Mouse (Mus musculus): ENCODE measurements around the gene Uba2. TPM values are rescaled to one million over a fixed set of nuclear protein-coding genes. Genes with fewer than 3 reads are reported as not detected.

The Uba2 gene
- polyA plus RNA-seq, 1 experiment from 2014 or later = 166 TPM

DNA sequence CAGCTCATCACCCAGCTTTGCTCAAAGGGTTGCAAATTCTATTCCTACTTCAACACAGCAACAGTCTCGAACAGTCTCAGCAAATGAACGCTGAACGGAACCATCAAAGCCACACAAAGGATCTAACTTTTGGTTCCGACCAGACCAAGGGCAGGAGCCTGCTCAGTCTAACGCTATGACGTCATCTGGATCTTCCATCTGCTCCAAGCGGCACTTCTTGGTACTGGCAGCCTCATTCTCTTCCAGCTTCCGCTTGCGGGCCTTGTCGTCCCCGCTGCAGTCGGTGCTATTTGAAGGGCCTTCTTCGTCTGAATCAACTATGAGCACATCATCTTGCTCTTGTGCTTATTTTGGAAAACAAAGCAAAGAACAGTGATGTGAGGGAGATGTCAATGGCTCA, 28.3 kb downstream of the Uba2 start:
- peaks cover 50% of the 10 kb centered on the region for H3K36me3 ChIP-seq (ENCODE audit: control insufficient read depth, insufficient read depth, low read length)
- no peak overlapping the region for H3K9ac ChIP-seq (replicated peaks; ENCODE audit: low read depth, low read length)
- no peak for ATAC-seq (ENCODE audit: low read depth)
- H3K4me2 ChIP-seq (ENCODE audit: low read depth, low read length) = no peak overlapping the region
- no peaks in the 10 kb centered on the region for H3K27me3 ChIP-seq (ENCODE audit: control insufficient read depth, insufficient read depth, low read length)
- no peak overlapping the region for H3K27ac ChIP-seq (ENCODE audit: low read depth, low read length)
- H3K9me3 ChIP-seq (ENCODE audit: control insufficient read depth, low read length) = no peaks in the 10 kb centered on the region
- H3K4me1 ChIP-seq (ENCODE audit: control insufficient read depth, insufficient read depth, low read length) = no peaks in the 10 kb centered on the region
- no peak overlapping the region for H3K4me3 ChIP-seq (ENCODE audit: low read depth, low read length)
- WGBS = 99% methylated on average over 13 of the region's 13 CpGs

DNA sequence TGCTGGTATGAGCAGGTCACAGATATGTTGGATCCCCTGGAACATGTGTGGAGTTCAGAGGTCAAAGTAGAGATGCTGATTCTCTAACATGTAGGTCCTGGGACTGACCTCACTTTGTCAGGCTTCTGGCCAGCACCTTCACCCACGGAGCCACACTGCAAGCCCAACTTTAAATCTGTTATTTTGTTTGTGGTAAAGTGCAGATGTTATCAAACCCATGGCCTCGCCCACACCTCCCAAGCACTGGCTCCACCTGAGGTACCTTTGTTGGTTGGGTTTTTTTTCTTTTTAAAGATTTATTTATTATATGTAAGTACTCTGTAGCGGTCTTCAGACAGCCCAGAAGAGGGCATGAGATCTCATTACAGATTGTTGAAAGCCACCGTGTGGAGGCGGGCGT, 29.9 kb downstream of the Uba2 start:
- Histone ChIP-seq H3K4me2 (ENCODE audit: low read depth, low read length) (no peak overlapping the region), H3K27me3 (ENCODE audit: control insufficient read depth, insufficient read depth, low read length) (no peaks in the 10 kb centered on the region), H3K4me1 (ENCODE audit: control insufficient read depth, insufficient read depth, low read length) (no peaks in the 10 kb centered on the region), H3K9ac (replicated peaks; ENCODE audit: low read depth, low read length) (no peak overlapping the region), H3K9me3 (ENCODE audit: control insufficient read depth, low read length) (no peaks in the 10 kb centered on the region), H3K4me3 (ENCODE audit: low read depth, low read length) (no peak overlapping the region), H3K36me3 (ENCODE audit: control insufficient read depth, insufficient read depth, low read length) (peaks cover 35% of the 10 kb centered on the region), H3K27ac (ENCODE audit: low read depth, low read length) (no peak overlapping the region)
- ATAC-seq (ENCODE audit: low read depth) = no peak
- WGBS = 88% methylated on average over 6 of the region's 6 CpGs

DNA sequence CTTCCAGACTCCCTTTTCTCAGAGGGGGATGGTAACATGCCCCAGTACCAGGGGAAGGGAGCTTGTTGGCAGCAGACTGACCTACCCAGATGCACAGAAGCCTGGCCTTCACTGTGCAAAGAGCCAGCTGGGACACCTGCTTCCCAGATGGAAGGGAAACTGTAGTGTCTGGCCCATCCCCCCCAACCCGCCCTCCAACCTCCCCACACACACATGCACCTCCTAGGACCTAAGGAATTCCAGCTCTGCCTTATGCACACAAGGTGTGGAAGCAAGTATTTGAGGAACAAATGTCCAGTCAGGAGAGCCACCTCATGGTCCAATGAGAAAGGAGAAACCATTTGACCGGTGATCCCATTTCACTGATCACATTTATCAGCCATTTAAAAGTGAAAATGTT, 35.1 kb downstream of the Uba2 start:
- Histone ChIP-seq H3K36me3 (ENCODE audit: control insufficient read depth, insufficient read depth, low read length) (no peaks in the 10 kb centered on the region), H3K9ac (replicated peaks; ENCODE audit: low read depth, low read length) (no peak overlapping the region), H3K27me3 (ENCODE audit: control insufficient read depth, insufficient read depth, low read length) (no peaks in the 10 kb centered on the region), H3K9me3 (ENCODE audit: control insufficient read depth, low read length) (no peaks in the 10 kb centered on the region), H3K4me3 (ENCODE audit: low read depth, low read length) (no peak overlapping the region), H3K4me1 (ENCODE audit: control insufficient read depth, insufficient read depth, low read length) (peaks cover 3% of the 10 kb centered on the region; the same call in 1 of the 2 replicates), H3K4me2 (ENCODE audit: low read depth, low read length) (no peak overlapping the region), H3K27ac (ENCODE audit: low read depth, low read length) (no peak overlapping the region)
- ATAC-seq (ENCODE audit: low read depth) = no peak
- WGBS = 84% methylated on average over 2 of the region's 2 CpGs

DNA sequence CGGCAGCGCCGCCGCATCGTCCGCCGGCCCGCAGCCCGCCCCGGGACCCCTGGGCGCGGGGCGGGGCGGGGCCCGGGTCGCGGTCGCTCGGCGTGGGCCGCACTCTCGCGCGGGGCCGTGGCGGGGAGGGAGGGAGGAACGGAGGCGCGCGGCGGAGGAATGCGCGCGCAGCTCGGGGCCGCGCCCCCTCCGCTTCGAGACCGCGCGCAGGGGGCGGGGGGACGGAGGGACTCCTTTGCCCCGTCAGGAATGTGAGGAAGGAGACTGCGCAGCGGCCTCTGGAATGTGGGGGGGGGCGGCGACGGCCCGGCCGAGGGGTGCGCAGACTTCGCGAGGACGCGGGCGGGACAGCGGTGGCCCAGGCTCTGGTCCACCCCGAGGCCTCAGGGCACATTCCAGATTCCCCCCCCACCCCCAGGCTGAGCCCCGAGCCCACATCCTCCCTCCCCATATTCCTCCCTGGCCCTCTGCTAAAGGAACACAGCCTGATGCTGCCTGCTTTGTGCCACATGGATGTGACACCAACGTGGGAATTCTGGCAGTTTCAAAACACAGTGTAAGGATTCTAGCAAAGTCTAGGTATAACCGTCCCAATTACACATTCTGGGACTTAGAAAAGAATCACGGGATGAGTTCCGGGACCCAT, 36.2 kb downstream of the Uba2 start, which contains the start of gene Wtip:
Gene Wtip (minus strand): TSS at position 152 of the 646 bp plus-strand sequence.
- peak within 1 kb of the TSS; percentile 72 for H3K4me3 ChIP-seq (ENCODE audit: low read depth, low read length)
- peak; percentile 85 for ATAC-seq (ENCODE audit: low read depth)
- H3K36me3 ChIP-seq (ENCODE audit: control insufficient read depth, insufficient read depth, low read length) = no peaks in the 10 kb centered on the region
- peak within 1 kb of the TSS; percentile 64; the same call in 1 of the 2 replicates for H3K27ac ChIP-seq (ENCODE audit: low read depth, low read length)
- peak within 1 kb of the TSS; percentile 92 for H3K9ac ChIP-seq (replicated peaks; ENCODE audit: low read depth, low read length)
- peaks cover 3% of the 10 kb centered on the region; the same call in 1 of the 2 replicates for H3K4me1 ChIP-seq (ENCODE audit: control insufficient read depth, insufficient read depth, low read length)
- peak within 1 kb of the TSS; percentile 55 for H3K4me2 ChIP-seq (ENCODE audit: low read depth, low read length)
- H3K27me3 ChIP-seq (ENCODE audit: control insufficient read depth, insufficient read depth, low read length) = no peaks in the 10 kb centered on the region
- 2% methylated on average over 27 of the region's 65 CpGs for WGBS
- no peaks in the 10 kb centered on the region for H3K9me3 ChIP-seq (ENCODE audit: control insufficient read depth, low read length)

DNA sequence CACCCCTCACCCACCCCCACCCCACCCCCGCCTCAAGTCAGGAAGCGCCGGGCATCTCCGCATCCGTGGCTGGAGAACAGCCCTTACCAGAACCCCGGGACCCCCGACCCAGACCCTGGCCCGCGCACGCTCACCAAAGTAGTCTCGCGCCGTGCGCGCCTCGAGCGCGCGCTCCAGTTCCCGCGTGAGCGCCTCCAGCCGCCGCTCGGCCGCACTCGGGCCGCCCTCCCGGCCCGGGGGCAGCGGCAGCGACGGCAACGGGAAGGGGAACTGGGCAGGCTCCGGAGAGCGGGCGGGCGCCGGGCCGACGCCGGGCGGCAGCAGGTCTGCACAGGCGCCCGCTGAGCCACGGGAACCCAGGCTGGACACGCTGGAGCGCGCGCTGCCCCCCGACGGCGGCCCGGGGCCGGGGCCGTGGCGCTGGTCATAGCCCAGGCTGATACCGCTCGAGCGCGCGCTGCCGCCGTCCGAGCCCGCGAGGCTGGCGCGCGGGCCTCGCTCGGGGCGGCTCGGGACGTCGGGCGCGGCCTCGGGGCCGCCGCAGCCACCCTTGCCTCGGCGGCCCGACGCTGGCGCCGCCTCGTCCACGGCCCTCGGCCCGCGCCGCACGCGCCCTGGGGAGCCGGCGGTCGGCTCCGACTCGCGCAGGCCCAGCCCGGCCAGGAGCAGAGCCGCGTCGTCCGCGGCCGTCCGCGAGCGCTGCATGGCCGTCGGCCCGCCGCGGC, 36.9 kb downstream of the Uba2 start:
- peak overlapping the region; percentile 64; the same call in 1 of the 2 replicates for H3K27ac ChIP-seq (ENCODE audit: low read depth, low read length)
- no peaks in the 10 kb centered on the region for H3K9me3 ChIP-seq (ENCODE audit: control insufficient read depth, low read length)
- ATAC-seq (ENCODE audit: low read depth) = peak; percentile 83
- H3K4me3 ChIP-seq (ENCODE audit: low read depth, low read length) = peak overlapping the region; percentile 72
- peak overlapping the region; percentile 92 for H3K9ac ChIP-seq (replicated peaks; ENCODE audit: low read depth, low read length)
- H3K4me1 ChIP-seq (ENCODE audit: control insufficient read depth, insufficient read depth, low read length) = peaks cover 3% of the 10 kb centered on the region; the same call in 1 of the 2 replicates
- H3K4me2 ChIP-seq (ENCODE audit: low read depth, low read length) = peak overlapping the region; percentile 55
- no peaks in the 10 kb centered on the region for H3K27me3 ChIP-seq (ENCODE audit: control insufficient read depth, insufficient read depth, low read length)
- no peaks in the 10 kb centered on the region for H3K36me3 ChIP-seq (ENCODE audit: control insufficient read depth, insufficient read depth, low read length)
- under 1% methylated on average over 58 of the region's 116 CpGs for WGBS

DNA sequence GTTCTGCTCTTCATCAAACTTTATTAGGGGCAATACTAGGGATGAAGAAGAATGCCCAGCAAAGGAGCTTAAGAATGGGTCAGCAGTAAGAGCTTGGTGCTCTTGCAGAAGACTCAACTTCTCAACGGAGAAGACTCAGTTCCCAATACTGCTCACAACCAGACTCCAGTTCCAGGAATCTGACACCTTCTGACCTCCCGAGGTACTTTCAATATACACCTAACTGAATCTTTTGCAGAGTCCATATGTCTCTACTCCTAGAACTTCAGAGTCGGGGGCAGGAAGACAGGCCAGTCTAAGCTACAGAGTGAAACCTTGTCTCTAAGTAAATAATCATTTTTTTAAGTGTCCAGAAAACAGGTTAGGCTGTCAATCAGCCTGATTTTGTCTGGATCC, 37.4 kb downstream of the Uba2 start:
- Histone ChIP-seq H3K27ac (ENCODE audit: low read depth, low read length) (no peak overlapping the region), H3K9ac (replicated peaks; ENCODE audit: low read depth, low read length) (peak overlapping the region; percentile 92), H3K36me3 (ENCODE audit: control insufficient read depth, insufficient read depth, low read length) (no peaks in the 10 kb centered on the region), H3K9me3 (ENCODE audit: control insufficient read depth, low read length) (no peaks in the 10 kb centered on the region), H3K4me1 (ENCODE audit: control insufficient read depth, insufficient read depth, low read length) (peaks cover 3% of the 10 kb centered on the region; the same call in 1 of the 2 replicates), H3K4me3 (ENCODE audit: low read depth, low read length) (peak overlapping the region; percentile 72), H3K27me3 (ENCODE audit: control insufficient read depth, insufficient read depth, low read length) (no peaks in the 10 kb centered on the region), H3K4me2 (ENCODE audit: low read depth, low read length) (peak overlapping the region; percentile 55)
- WGBS = 11% methylated on average over 3 of the region's 3 CpGs
- ATAC-seq (ENCODE audit: low read depth) = peak; percentile 16; the same call in 1 of the 2 replicates

DNA sequence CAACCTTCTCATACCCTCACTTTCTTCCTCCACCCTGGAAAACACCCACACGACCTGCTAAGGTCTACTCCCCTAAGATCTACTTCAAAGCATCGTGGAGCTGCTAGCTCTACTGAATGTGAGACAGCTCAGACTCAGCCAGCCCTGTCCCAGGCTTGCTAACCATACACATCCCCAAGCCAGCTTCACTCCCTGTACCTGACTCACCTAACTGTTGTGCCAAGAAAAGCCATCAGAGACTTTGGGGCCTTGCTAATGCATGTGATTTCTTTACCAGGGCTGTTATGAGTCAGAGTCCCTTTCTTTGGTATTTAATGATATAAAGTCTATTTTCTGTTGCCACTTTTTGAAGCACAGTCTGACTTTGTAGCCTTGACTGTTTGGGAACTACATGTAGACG, 38.3 kb downstream of the Uba2 start:
- H3K36me3 ChIP-seq (ENCODE audit: control insufficient read depth, insufficient read depth, low read length) = no peaks in the 10 kb centered on the region
- ATAC-seq (ENCODE audit: low read depth) = no peak
- WGBS = 79% methylated on average over 3 of the region's 3 CpGs
- H3K4me1 ChIP-seq (ENCODE audit: control insufficient read depth, insufficient read depth, low read length) = peaks cover 3% of the 10 kb centered on the region; the same call in 1 of the 2 replicates
- H3K4me3 ChIP-seq (ENCODE audit: low read depth, low read length) = no peak overlapping the region
- no peaks in the 10 kb centered on the region for H3K27me3 ChIP-seq (ENCODE audit: control insufficient read depth, insufficient read depth, low read length)
- no peak overlapping the region for H3K9ac ChIP-seq (replicated peaks; ENCODE audit: low read depth, low read length)
- H3K4me2 ChIP-seq (ENCODE audit: low read depth, low read length) = peak overlapping the region; percentile 55; the same call in 1 of the 2 replicates
- no peaks in the 10 kb centered on the region for H3K9me3 ChIP-seq (ENCODE audit: control insufficient read depth, low read length)
- H3K27ac ChIP-seq (ENCODE audit: low read depth, low read length) = no peak overlapping the region

DNA sequence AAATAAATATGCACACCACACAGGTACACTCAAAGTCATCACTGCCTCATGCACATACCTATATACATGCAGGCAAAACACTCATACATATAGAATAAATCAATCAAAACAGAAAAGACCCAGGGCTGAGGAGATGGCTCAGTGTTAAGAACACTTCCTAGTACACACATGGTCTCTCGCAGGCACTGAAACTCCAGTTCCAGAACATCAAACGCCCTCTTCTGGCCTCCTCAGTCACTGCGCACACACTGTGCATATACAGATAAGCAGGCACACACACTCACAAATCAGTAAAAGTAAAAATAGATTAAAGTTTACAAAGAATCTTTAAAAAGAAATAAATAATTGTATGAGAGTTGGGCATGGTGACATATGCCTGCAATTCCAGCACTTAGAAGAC, 43.1 kb downstream of the Uba2 start:
- Histone ChIP-seq H3K27ac (ENCODE audit: low read depth, low read length) (no peak overlapping the region), H3K9ac (replicated peaks; ENCODE audit: low read depth, low read length) (no peak overlapping the region), H3K27me3 (ENCODE audit: control insufficient read depth, insufficient read depth, low read length) (no peaks in the 10 kb centered on the region), H3K4me2 (ENCODE audit: low read depth, low read length) (no peak overlapping the region), H3K4me1 (ENCODE audit: control insufficient read depth, insufficient read depth, low read length) (peaks cover 3% of the 10 kb centered on the region; the same call in 1 of the 2 replicates), H3K4me3 (ENCODE audit: low read depth, low read length) (no peak overlapping the region), H3K9me3 (ENCODE audit: control insufficient read depth, low read length) (no peaks in the 10 kb centered on the region), H3K36me3 (ENCODE audit: control insufficient read depth, insufficient read depth, low read length) (no peaks in the 10 kb centered on the region)
- 80% methylated on average over 3 of the region's 3 CpGs for WGBS
- no peak for ATAC-seq (ENCODE audit: low read depth)

DNA sequence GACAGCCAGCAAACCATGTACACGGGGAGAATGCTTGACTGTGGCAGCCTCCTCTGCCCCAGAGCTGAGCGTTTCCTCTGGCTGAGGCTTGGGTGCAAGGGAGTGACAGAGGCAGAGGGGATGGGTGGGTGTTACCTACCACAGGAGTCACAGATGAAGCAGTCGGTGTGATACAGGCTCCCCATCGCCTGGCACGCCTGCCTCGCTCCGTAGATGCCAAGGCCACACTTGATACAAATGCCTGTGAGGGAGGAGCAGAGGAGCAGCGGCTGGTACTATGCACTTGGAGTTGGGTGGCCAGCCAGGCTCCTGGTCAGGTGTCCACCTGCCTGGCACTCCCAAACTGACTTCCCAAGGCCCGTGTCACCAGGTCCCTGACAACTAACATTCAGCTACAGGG, 44.1 kb downstream of the Uba2 start:
- WGBS = 93% methylated on average over 9 of the region's 9 CpGs
- no peaks in the 10 kb centered on the region for H3K36me3 ChIP-seq (ENCODE audit: control insufficient read depth, insufficient read depth, low read length)
- no peaks in the 10 kb centered on the region for H3K27me3 ChIP-seq (ENCODE audit: control insufficient read depth, insufficient read depth, low read length)
- H3K27ac ChIP-seq (ENCODE audit: low read depth, low read length) = no peak overlapping the region
- no peak overlapping the region for H3K4me3 ChIP-seq (ENCODE audit: low read depth, low read length)
- H3K9ac ChIP-seq (replicated peaks; ENCODE audit: low read depth, low read length) = no peak overlapping the region
- ATAC-seq (ENCODE audit: low read depth) = no peak
- no peaks in the 10 kb centered on the region; the same call in 1 of the 2 replicates for H3K4me1 ChIP-seq (ENCODE audit: control insufficient read depth, insufficient read depth, low read length)
- H3K4me2 ChIP-seq (ENCODE audit: low read depth, low read length) = no peak overlapping the region
- H3K9me3 ChIP-seq (ENCODE audit: control insufficient read depth, low read length) = no peaks in the 10 kb centered on the region
